Mouse (Mus musculus) neural tube, embryonic 14.5 days (tissue): ENCODE measurements around the gene Gm11985. TPM values are rescaled to one million over a fixed set of nuclear protein-coding genes. Genes with fewer than 3 reads are reported as not detected.

Source experiments
- ATAC-seq: fragments of 200-750 bp; cut with Nextera tagmentation; 2 replicates; pipeline ENCODE4 v1.8.0; 2017; ENCODE audit warnings: low read depth, mild to moderate bottlenecking, moderate TSS enrichment, moderate library complexity
- H3K27ac ChIP-seq: fragments of 300-500 bp; sonication (generic); 2 replicates; pipeline ENCODE4 v1.5.1; 2014; ENCODE audit warnings: low read depth, mild to moderate bottlenecking, control low read depth, low read length, moderate library complexity, mixed read lengths
- H3K27me3 ChIP-seq: fragments of 300-500 bp; sonication (generic); 2 replicates; pipeline ENCODE4 v1.6.1; 2014; ENCODE audit warnings: low read length; ENCODE audit not compliant: control insufficient read depth, insufficient read depth
- H3K36me3 ChIP-seq: fragments of 300-500 bp; sonication (generic); 2 replicates; pipeline ENCODE4 v1.6.1; 2014; ENCODE audit warnings: low read length, mixed read lengths; ENCODE audit not compliant: control insufficient read depth, insufficient read depth
- H3K4me1 ChIP-seq: fragments of 300-500 bp; sonication (generic); 2 replicates; pipeline ENCODE4 v1.6.1; 2014; ENCODE audit warnings: low read length; ENCODE audit not compliant: control insufficient read depth, insufficient read depth
- H3K4me2 ChIP-seq: fragments of 300-500 bp; sonication (generic); 2 replicates; pipeline ENCODE4 v1.6.1; 2014; ENCODE audit warnings: mild to moderate bottlenecking, low read depth, low read length, control low read depth
- H3K4me3 ChIP-seq: fragments of 300-500 bp; sonication (generic); 2 replicates; pipeline ENCODE4 v1.5.1; 2014; ENCODE audit warnings: low read depth, low read length, control low read depth, mixed read lengths
- H3K9ac ChIP-seq: fragments of 300-500 bp; sonication (generic); replicated peaks from 2 replicates; pipeline ENCODE4 v1.6.1; 2014; ENCODE audit warnings: low read depth, mild to moderate bottlenecking, control low read depth, low read length, mixed read lengths
- H3K9me3 ChIP-seq: fragments of 300-500 bp; sonication (generic); 2 replicates; pipeline ENCODE4 v1.6.1; 2016; ENCODE audit warnings: low read length; ENCODE audit not compliant: control insufficient read depth
- WGBS: fragments of 180-500 bp; shearing (Covaris S2); extraction: QIAGEN DNeasy Blood & Tissue Kit; methylation state at CpG from one replicate; pipeline ENCODE4 v1.1.7; 2014; 5-methylcytosine and 5-hydroxymethylcytosine counted together
- polyA plus RNA-seq: library from polyadenylated mRNA; unstranded; fragments of >200 nt; fragmentation: Nextera tagmentation; extraction: Ambion mirVana; gene quantifications from 2 replicates; pipeline ENCODE4 v1.2.1, GENCODE M21; 2014

Gm11985 gene
- polyA plus RNA-seq, 1 experiment from 2014 or later = 0.20 TPM

DNA sequence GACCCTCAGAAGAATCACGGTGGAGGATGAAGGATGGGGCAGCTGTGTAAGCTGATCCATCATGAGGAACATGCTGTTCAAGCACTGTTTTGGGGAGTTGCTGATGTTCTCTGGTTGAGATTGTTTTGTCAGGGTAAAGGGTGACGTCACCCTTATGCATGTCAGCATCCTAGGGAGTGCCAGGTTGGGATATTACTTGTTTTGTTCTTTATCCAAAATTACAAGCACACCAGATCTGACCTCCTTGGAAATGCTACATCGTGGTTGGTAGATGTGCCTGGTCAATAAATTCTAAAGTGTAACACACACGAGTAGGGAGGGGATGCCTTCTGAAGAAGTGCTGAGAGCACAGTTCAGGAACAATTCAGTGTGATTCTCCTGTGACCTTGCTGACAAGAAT is 31.9 kb downstream of the Gm11985 start:
- ATAC-seq = no peak
- Histone ChIP-seq H3K4me1 (peaks cover 3% of the 10 kb centered on the region; the same call in 1 of the 2 replicates), H3K36me3 (0 out of 2 replicates have a peak, but pooled peaks cover 5% of the 10 kb centered on the region), H3K27ac (no peak overlapping the region), H3K9me3 (no peaks in the 10 kb centered on the region), H3K9ac (no peak overlapping the region), H3K4me3 (no peak overlapping the region), H3K4me2 (no peak overlapping the region), H3K27me3 (no peaks in the 10 kb centered on the region)
- 69% methylated on average over 4 of the region's 4 CpGs for WGBS

DNA sequence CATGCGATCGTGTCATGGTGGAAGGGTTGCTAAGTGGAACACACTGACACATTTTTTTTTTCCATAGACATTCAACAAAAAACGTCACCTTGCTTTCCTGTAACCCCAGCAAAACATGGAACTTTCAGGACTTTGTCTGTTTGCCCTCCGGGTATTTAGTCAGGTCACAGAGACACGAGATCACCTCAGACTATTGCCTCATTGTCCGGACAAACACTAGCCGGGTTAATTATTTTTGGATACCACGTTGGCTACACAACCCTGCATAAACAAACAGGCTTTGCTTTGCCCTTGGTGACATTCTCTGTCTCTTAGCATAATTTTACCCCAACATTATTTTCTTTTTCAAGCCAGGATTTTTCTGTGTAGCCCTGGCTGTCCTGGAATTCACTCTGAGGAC is 35.3 kb downstream of the Gm11985 start:
- no peaks in the 10 kb centered on the region for H3K9me3 ChIP-seq
- ATAC-seq = no peak
- 78% methylated on average over 8 of the region's 8 CpGs for WGBS
- no peaks in the 10 kb centered on the region for H3K27me3 ChIP-seq
- no peak overlapping the region for H3K9ac ChIP-seq
- H3K27ac ChIP-seq = no peak overlapping the region
- H3K4me1 ChIP-seq = no peaks in the 10 kb centered on the region
- no peak overlapping the region for H3K4me2 ChIP-seq
- H3K4me3 ChIP-seq = no peak overlapping the region
- 0 out of 2 replicates have a peak, but pooled peaks cover 5% of the 10 kb centered on the region for H3K36me3 ChIP-seq

DNA sequence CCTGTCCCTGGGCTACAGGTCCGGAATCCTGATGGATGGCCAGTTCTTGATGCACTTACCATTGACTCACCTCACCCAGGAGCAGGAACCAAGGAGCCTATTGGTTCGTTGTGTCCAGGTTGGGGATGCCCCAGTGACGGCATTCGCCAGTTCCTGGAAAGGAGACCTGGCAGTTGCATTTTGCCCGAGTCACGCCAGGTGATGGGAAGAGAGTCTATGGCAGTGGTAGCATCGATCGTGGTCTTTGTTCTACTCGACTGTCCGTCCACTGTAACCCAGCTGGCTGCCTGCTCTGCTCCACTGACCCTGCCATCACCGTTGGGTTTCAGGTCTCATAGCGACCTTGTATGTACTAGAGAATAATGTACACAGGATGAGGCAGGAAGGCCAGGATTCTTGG is 36.0 kb downstream of the Gm11985 start:
- Histone ChIP-seq H3K4me3 (no peak overlapping the region), H3K27me3 (no peaks in the 10 kb centered on the region), H3K27ac (no peak overlapping the region), H3K9me3 (no peaks in the 10 kb centered on the region), H3K4me2 (no peak overlapping the region), H3K36me3 (0 out of 2 replicates have a peak, but pooled peaks cover 5% of the 10 kb centered on the region), H3K4me1 (no peaks in the 10 kb centered on the region), H3K9ac (no peak overlapping the region)
- ATAC-seq = no peak
- WGBS = 94% methylated on average over 12 of the region's 12 CpGs

DNA sequence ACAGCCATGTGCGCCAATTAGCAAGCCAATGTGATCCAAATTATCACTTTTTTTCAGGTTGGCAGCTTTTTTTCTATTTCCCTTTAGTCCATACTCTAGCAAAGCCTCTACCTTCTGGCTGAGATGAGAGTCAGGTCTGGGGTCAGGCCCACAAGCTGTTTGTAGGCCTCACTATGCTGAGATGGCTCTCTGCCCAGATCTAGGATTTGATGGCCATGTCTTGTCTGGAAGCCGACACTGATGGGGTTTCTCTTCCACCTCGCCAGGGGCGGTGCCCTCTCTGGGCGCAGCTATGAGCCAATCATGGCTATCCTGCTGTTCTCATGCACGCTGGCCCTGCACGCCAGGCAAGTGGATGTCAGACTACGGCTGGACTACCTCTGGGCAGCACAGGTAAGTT is 37.9 kb downstream of the Gm11985 start:
- WGBS = 88% methylated on average over 8 of the region's 8 CpGs
- Histone ChIP-seq H3K9me3 (no peaks in the 10 kb centered on the region), H3K27me3 (no peaks in the 10 kb centered on the region), H3K27ac (no peak overlapping the region), H3K4me2 (no peak overlapping the region), H3K9ac (no peak overlapping the region), H3K4me3 (no peak overlapping the region), H3K4me1 (no peaks in the 10 kb centered on the region), H3K36me3 (0 out of 2 replicates have a peak, but pooled peaks cover 5% of the 10 kb centered on the region)
- 0 out of 2 replicates have a peak, but pooled peaks have one; percentile 34 for ATAC-seq

DNA sequence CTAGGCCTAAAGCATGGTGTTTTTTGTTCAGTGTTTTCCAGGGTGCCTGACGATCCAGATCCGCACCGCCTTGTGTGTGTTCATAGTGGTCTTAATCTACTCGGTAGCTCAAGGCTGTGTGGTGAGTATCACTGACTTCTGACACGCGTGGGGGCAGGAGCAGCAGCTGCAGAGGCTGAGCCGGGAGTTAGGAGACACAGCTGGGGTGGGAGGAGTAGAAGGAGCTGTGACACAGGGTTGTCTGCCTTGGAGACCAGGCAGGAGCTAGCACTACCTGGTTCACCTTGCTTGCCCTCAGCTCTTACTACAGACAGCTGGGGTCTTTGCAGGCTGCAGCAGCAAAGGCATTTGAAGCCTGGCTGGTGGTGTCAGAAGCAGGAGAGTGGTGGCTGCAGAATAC is 38.9 kb downstream of the Gm11985 start:
- 0 out of 2 replicates have a peak, but pooled peaks cover 5% of the 10 kb centered on the region for H3K36me3 ChIP-seq
- H3K27me3 ChIP-seq = no peaks in the 10 kb centered on the region
- WGBS = 74% methylated on average over 7 of the region's 7 CpGs
- no peaks in the 10 kb centered on the region for H3K4me1 ChIP-seq
- no peak overlapping the region for H3K4me2 ChIP-seq
- ATAC-seq = no peak
- H3K4me3 ChIP-seq = no peak overlapping the region
- no peak overlapping the region for H3K27ac ChIP-seq
- H3K9me3 ChIP-seq = no peaks in the 10 kb centered on the region
- no peak overlapping the region for H3K9ac ChIP-seq

DNA sequence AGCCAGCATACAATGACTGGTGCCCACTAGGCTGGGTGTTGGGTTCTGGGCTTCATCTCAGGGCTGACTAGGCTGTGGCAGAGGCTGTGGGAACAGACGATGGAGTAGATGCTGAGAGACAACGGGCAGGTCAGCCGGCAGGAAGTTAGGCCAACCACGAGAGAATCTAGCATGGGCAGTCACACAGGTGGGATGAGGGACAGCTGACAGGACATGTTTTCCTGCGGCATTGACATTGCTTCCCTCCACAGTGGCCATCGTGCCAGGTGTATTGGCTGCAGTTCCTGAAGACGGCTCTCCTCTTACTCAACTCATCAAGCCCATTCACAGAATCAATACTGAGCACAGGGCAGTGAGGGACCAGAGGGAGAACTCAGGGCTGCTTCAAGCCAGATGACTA is 40.4 kb downstream of the Gm11985 start:
- Histone ChIP-seq H3K27me3 (no peaks in the 10 kb centered on the region), H3K9me3 (no peaks in the 10 kb centered on the region), H3K4me1 (no peaks in the 10 kb centered on the region), H3K9ac (no peak overlapping the region), H3K27ac (no peak overlapping the region), H3K4me2 (no peak overlapping the region), H3K4me3 (no peak overlapping the region), H3K36me3 (0 out of 2 replicates have a peak, but pooled peaks cover 5% of the 10 kb centered on the region)
- WGBS = 96% methylated on average over 7 of the region's 7 CpGs
- no peak for ATAC-seq

DNA sequence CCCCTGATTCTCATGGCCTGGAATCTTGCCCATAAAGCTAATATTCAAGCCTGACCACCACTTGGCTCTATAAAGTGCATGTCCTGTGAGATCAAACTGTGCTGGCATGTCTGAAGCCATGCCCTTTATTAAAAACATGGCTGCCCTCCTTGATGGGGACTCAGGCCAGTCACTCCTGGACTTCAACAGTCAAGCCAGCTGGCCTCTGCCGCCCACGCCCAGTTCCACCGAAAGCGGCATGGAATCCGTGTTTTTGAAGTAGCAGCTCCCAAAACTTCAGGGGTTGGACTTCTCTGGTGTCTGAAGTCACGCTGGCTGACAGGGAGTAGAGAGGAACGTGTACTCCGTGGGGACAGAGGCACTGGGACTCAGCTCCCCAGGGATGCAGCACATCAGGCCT is 40.8 kb downstream of the Gm11985 start:
- 0 out of 2 replicates have a peak, but pooled peaks cover 4% of the 10 kb centered on the region for H3K36me3 ChIP-seq
- no peak for ATAC-seq
- no peaks in the 10 kb centered on the region for H3K4me1 ChIP-seq
- 89% methylated on average over 8 of the region's 8 CpGs for WGBS
- no peak overlapping the region for H3K4me3 ChIP-seq
- H3K27ac ChIP-seq = no peak overlapping the region
- H3K9me3 ChIP-seq = no peaks in the 10 kb centered on the region
- H3K9ac ChIP-seq = no peak overlapping the region
- no peak overlapping the region for H3K4me2 ChIP-seq
- H3K27me3 ChIP-seq = no peaks in the 10 kb centered on the region

DNA sequence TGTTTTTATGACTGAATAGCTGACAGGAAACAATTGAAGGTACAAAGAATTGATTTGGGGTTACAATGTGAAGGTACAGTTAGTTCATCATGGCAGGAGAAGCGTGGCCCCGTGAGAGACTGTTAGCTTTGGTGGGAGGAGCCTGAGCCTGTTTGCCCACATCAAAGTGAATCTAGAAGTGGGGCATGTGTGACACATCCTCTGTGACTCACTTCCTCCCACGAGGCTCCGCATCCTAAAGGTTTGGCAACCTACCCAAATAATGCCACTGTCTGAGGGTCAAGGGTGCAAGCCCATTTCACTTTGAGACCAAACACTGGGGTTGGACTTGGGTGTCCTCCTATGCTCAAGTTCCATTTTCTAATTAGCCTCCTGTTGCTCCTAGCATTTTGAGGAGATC is 43.1 kb downstream of the Gm11985 start:
- Histone ChIP-seq H3K27ac (no peak overlapping the region), H3K4me1 (no peaks in the 10 kb centered on the region)
- WGBS = 76% methylated on average over 4 of the region's 4 CpGs

DNA sequence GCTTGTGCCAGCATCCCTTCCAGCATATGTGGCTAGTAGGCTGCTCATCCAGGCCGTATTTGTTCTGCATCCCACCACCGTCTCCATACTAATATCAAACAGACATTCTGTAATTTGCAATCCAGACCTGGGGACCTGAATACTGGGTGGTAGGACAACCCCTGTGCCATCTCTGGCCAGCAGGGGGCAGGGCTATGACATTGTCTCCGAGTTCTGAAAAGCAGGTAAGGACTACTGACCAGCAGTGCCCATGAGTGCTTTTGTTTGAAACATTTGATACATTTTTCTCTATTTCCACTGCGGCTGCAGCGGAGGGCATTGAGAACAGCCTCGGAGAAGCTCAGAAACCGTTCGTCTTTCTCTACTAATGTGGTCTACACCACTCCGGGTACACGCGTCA is 44.0 kb downstream of the Gm11985 start:
- Histone ChIP-seq H3K36me3 (no peaks in the 10 kb centered on the region), H3K4me1 (no peaks in the 10 kb centered on the region), H3K9ac (no peak overlapping the region), H3K4me3 (no peak overlapping the region), H3K4me2 (no peak overlapping the region), H3K27ac (no peak overlapping the region), H3K9me3 (no peaks in the 10 kb centered on the region), H3K27me3 (no peaks in the 10 kb centered on the region)
- ATAC-seq = no peak
- 90% methylated on average over 11 of the region's 11 CpGs for WGBS

More for the DNA sequence above, 43.1 kb downstream of the Gm11985 start:
- H3K9ac ChIP-seq = no peak overlapping the region
- H3K4me3 ChIP-seq = no peak overlapping the region
- H3K9me3 ChIP-seq = no peaks in the 10 kb centered on the region
- no peak overlapping the region for H3K4me2 ChIP-seq
- no peak for ATAC-seq
- H3K27me3 ChIP-seq = no peaks in the 10 kb centered on the region
- H3K36me3 ChIP-seq = no peaks in the 10 kb centered on the region
